Mouse (Mus musculus) NIH3T3 (cell line): ENCODE measurements around the gene Nup188.
A peak's percentile ranks its signal among the peaks of the same experiment; 100 is the strongest.

ENCODE experiments used
- DNase-seq: peaks from one replicate; pipeline ENCODE4 v3.0.0-alpha.2; 2012; ENCODE audit warnings: low read depth

The Nup188 gene

GRCm38 (mm10) chr2:30286192-30287026 lies at the start of gene Nup188, which contains the start of gene Dolk:
Gene Nup188 (plus strand): TSS chr2:30286397.
Gene Dolk (minus strand): TSS chr2:30286334.
- peak; percentile 97 for DNase-seq

- peak; percentile 58 for DNase-seq
Observed at GRCm38 (mm10) chr2:30236426-30237198, 49.6 kb upstream of the Nup188 start.

GRCm38 (mm10) chr2:30237199-30237880 lies 48.9 kb upstream of the Nup188 start, which contains the start of gene Lrrc8a:
Gene Lrrc8a (plus strand): TSS chr2:30237715.
- peak; percentile 99 for DNase-seq

- DNase-seq = no peak
Observed at GRCm38 (mm10) chr2:30237881-30238280, 48.3 kb upstream of the Nup188 start.

- no peak for DNase-seq
Observed at GRCm38 (mm10) chr2:30238906-30239465, 47.2 kb upstream of the Nup188 start.

GRCm38 (mm10) chr2:30239777-30240176 lies 46.4 kb upstream of the Nup188 start:
- no peak for DNase-seq

GRCm38 (mm10) chr2:30240267-30240666 lies 45.9 kb upstream of the Nup188 start, which contains the start of gene Gm28035:
Gene Gm28035 (plus strand): TSS chr2:30240567.
- DNase-seq = no peak

GRCm38 (mm10) chr2:30242509-30242908 lies 43.7 kb upstream of the Nup188 start:
- DNase-seq = peak; percentile 22

- DNase-seq = no peak
Observed at GRCm38 (mm10) chr2:30243391-30243790, 42.8 kb upstream of the Nup188 start.

GRCm38 (mm10) chr2:30244595-30245178 lies 41.5 kb upstream of the Nup188 start:
- DNase-seq = no peak

- no peak for DNase-seq
Observed at GRCm38 (mm10) chr2:30247036-30247435, 39.2 kb upstream of the Nup188 start.

- DNase-seq = no peak
Observed at GRCm38 (mm10) chr2:30247681-30248080, 38.5 kb upstream of the Nup188 start.

- DNase-seq = no peak
Observed at GRCm38 (mm10) chr2:30249182-30249581, 37.0 kb upstream of the Nup188 start.

GRCm38 (mm10) chr2:30250166-30251128 lies 35.8 kb upstream of the Nup188 start:
- no peak for DNase-seq

- no peak for DNase-seq
Observed at GRCm38 (mm10) chr2:30251417-30252104, 34.6 kb upstream of the Nup188 start.

- no peak for DNase-seq
Observed at GRCm38 (mm10) chr2:30252521-30252920, 33.7 kb upstream of the Nup188 start.

GRCm38 (mm10) chr2:30253809-30254208 lies 32.4 kb upstream of the Nup188 start:
- no peak for DNase-seq

- DNase-seq = no peak
Observed at GRCm38 (mm10) chr2:30255631-30256395, 30.4 kb upstream of the Nup188 start.
